20 mouse cellular contexts compared by ENCODE assay signal in genomic region chr6:135165191-135165590, GRCm38 (mm10). TPM values are rescaled to one million over a fixed set of nuclear protein-coding genes. Genes with fewer than 3 reads are reported as not detected.
DNase-seq lines count a peak whose midpoint lies in the region; ATAC-seq and TF ChIP-seq lines count a peak whose summit lies in the region.
"Had no signal": no experiment of that assay in that cellular context is flagged by ENCODE, and none has a peak within 500 bp of the region (broad histone marks: within the 10 kb centered on the region; RNA-seq: fewer than 3 reads in every experiment).

No protein-coding gene starts in this region.

- 48% methylated on average over 3 of the region's 3 CpGs for WGBS in kidney, embryonic 16.5 days
- 69% methylated on average over 3 of the region's 3 CpGs for WGBS in bone marrow, adult 2 months
- 26% methylated on average over 3 of the region's 3 CpGs for WGBS in liver, embryonic 16.5 days (ENCODE audit: insufficient replicate concordance)
- WGBS in stomach, postnatal 0 days, result 62% methylated on average over 3 of the region's 3 CpGs

- H3K27ac ChIP-seq in kidney, embryonic 16.5 days (ENCODE audit: low read length), result no peak overlapping the region
- H3K27ac ChIP-seq in bone marrow, adult 2 months (ENCODE audit: control insufficient read depth, insufficient read depth, low read depth, low read length, poor library complexity), result peak overlapping the region; percentile 68
- peak overlapping the region; percentile 94 for H3K27ac ChIP-seq in liver, embryonic 16.5 days (ENCODE audit: low read length)
- no peak overlapping the region for H3K27ac ChIP-seq in stomach, postnatal 0 days (replicated peaks)
- H3K27ac ChIP-seq: embryonic facial prominence, embryonic 12.5 days; heart, embryonic 15.5 days; hindbrain, embryonic 15.5 days; macrophage; midbrain, embryonic 10.5 days; stomach, embryonic 15.5 days had no signal

- H3K36me3 ChIP-seq in kidney, embryonic 16.5 days (ENCODE audit: insufficient read depth, low read length), result no peaks in the 10 kb centered on the region
- H3K36me3 ChIP-seq in liver, embryonic 16.5 days (ENCODE audit: control insufficient read depth, insufficient read depth), result peaks cover 16% of the 10 kb centered on the region
- no peaks in the 10 kb centered on the region for H3K36me3 ChIP-seq in stomach, postnatal 0 days (ENCODE audit: control insufficient read depth, insufficient read depth, low read length)
- H3K36me3 ChIP-seq: embryonic facial prominence, embryonic 12.5 days; heart, embryonic 15.5 days; hindbrain, embryonic 15.5 days; midbrain, embryonic 10.5 days; stomach, embryonic 15.5 days had no signal

- no peak for TF ChIP-seq POLR2A in bone marrow, adult 2 months (IDR thresholded peaks at IDR 0.05; ENCODE audit: borderline replicate concordance, control insufficient read depth, low read depth, low read length)

- no peaks in the 10 kb centered on the region for H3K27me3 ChIP-seq in kidney, embryonic 16.5 days (ENCODE audit: insufficient read depth, low read length)
- H3K27me3 ChIP-seq in liver, embryonic 16.5 days (ENCODE audit: control insufficient read depth, insufficient read depth, low read depth, low read length), result no peaks in the 10 kb centered on the region
- H3K27me3 ChIP-seq in stomach, postnatal 0 days (ENCODE audit: control insufficient read depth, insufficient read depth, low read length), result no peaks in the 10 kb centered on the region
- H3K27me3 ChIP-seq: embryonic facial prominence, embryonic 12.5 days; heart, embryonic 15.5 days; stomach, embryonic 15.5 days had no signal

- peak; percentile 27 for DNase-seq in kidney, adult 11 months
- peak; percentile 58 for DNase-seq in liver
- no peak for DNase-seq in stomach, postnatal 0 days (ENCODE audit: low spot score)
- DNase-seq in cerebellum, adult 9-10 months, result no peak
- DNase-seq: cerebellum, postnatal 10 days; heart, postnatal 4 days; lung, embryonic 14.5 days; right cerebral cortex, postnatal 25 days; thymus, adult 2 months had no signal

- H3K4me1 ChIP-seq in kidney, embryonic 16.5 days (ENCODE audit: insufficient read depth, low read length), result peaks cover 16% of the 10 kb centered on the region; the same call in 1 of the 2 replicates
- H3K4me1 ChIP-seq in bone marrow, adult 2 months (ENCODE audit: control insufficient read depth, insufficient read depth, low read length), result peaks cover 3% of the 10 kb centered on the region
- peaks cover 58% of the 10 kb centered on the region for H3K4me1 ChIP-seq in liver, embryonic 16.5 days (ENCODE audit: control insufficient read depth, low read depth, low read length)
- no peaks in the 10 kb centered on the region for H3K4me1 ChIP-seq in stomach, postnatal 0 days (replicated peaks; ENCODE audit: control insufficient read depth, insufficient read depth)

- no peak overlapping the region for H3K9ac ChIP-seq in kidney, embryonic 16.5 days (replicated peaks; ENCODE audit: low read length)
- H3K9ac ChIP-seq in liver, embryonic 16.5 days (ENCODE audit: low read depth, low read length), result peak overlapping the region; percentile 93
- H3K9ac ChIP-seq in stomach, postnatal 0 days (ENCODE audit: low read length), result no peak overlapping the region
- H3K9ac ChIP-seq: embryonic facial prominence, embryonic 12.5 days; heart, embryonic 15.5 days; hindbrain, embryonic 15.5 days; lung, embryonic 14.5 days; stomach, embryonic 15.5 days had no signal

- no peak for TF ChIP-seq CTCF in bone marrow, adult 2 months (IDR thresholded peaks at IDR 0.05; ENCODE audit: control insufficient read depth, insufficient read depth, low read length)
- no peak for TF ChIP-seq CTCF in stomach, postnatal 0 days (IDR thresholded peaks at IDR 0.05; ENCODE audit: low read depth)

- H3K4me3 ChIP-seq in kidney, embryonic 16.5 days (ENCODE audit: low read length), result no peak overlapping the region
- no peak overlapping the region for H3K4me3 ChIP-seq in bone marrow, adult 2 months (replicated peaks; ENCODE audit: control insufficient read depth, low read depth, low read length)
- H3K4me3 ChIP-seq in liver, embryonic 16.5 days (ENCODE audit: low read depth, low read length), result peak overlapping the region; percentile 90
- H3K4me3 ChIP-seq in stomach, postnatal 0 days (ENCODE audit: low read depth, low read length), result no peak overlapping the region
- H3K4me3 ChIP-seq: embryonic facial prominence, embryonic 12.5 days; heart, embryonic 15.5 days; hindbrain, embryonic 15.5 days; midbrain, embryonic 10.5 days; stomach, embryonic 15.5 days had no signal

- no peak for ATAC-seq in kidney, embryonic 16.5 days (ENCODE audit: low FRiP score, low TSS enrichment)
- peak; percentile 7 for ATAC-seq in liver, embryonic 16.5 days (ENCODE audit: low read depth)
- ATAC-seq in stomach, postnatal 0 days (ENCODE audit: low FRiP score, low TSS enrichment), result no peak

- no peak overlapping the region for H3K4me2 ChIP-seq in kidney, embryonic 16.5 days (replicated peaks; ENCODE audit: low read depth, low read length)
- H3K4me2 ChIP-seq in liver, embryonic 16.5 days (ENCODE audit: low read depth, low read length), result peak overlapping the region; percentile 81
- no peak overlapping the region for H3K4me2 ChIP-seq in stomach, postnatal 0 days (replicated peaks; ENCODE audit: low read depth)
- H3K4me2 ChIP-seq: embryonic facial prominence, embryonic 12.5 days; heart, embryonic 15.5 days; hindbrain, embryonic 15.5 days; lung, embryonic 14.5 days; stomach, embryonic 15.5 days had no signal

- no peaks in the 10 kb centered on the region for H3K9me3 ChIP-seq in kidney, embryonic 16.5 days (ENCODE audit: low read length)
- H3K9me3 ChIP-seq in liver, embryonic 16.5 days (replicated peaks; ENCODE audit: control insufficient read depth, low read length), result no peaks in the 10 kb centered on the region
- no peaks in the 10 kb centered on the region for H3K9me3 ChIP-seq in stomach, postnatal 0 days (ENCODE audit: control insufficient read depth, low read length)
- H3K9me3 ChIP-seq: embryonic facial prominence, embryonic 12.5 days; heart, embryonic 15.5 days; hindbrain, embryonic 15.5 days; midbrain, embryonic 10.5 days; stomach, embryonic 15.5 days had no signal

- TF ChIP-seq EP300 in stomach, postnatal 0 days (optimal IDR thresholded peaks at IDR 0.05), result no peak

RNA-seq across cellular contexts. Expression of gene Fam234b, which starts 32.6 kb away (rescaled TPM):
- 41.1 and 42.9 TPM in 2 replicates for polyA plus RNA-seq in kidney, embryonic 16.5 days (2015; fragmentation: Nextera tagmentation; extraction: Ambion mirVana)
- 28.7 and 38.2 TPM in 2 replicates for polyA plus RNA-seq in bone marrow, adult 2 months (2011; ENCODE audit: insufficient read depth, insufficient read length, low replicate concordance, missing spikeins)
- 31.7 and 33.8 TPM in 2 replicates for polyA plus RNA-seq in liver, embryonic 16.5 days (2015; fragmentation: Nextera tagmentation; extraction: Ambion mirVana)
- polyA plus RNA-seq in stomach, postnatal 0 days (2015; fragmentation: Nextera tagmentation; extraction: Ambion mirVana), result 12.4 and 13.3 TPM in 2 replicates

RNA-seq across cellular contexts. Expression of gene Hebp1, which starts 32.6 kb away (rescaled TPM):
- polyA plus RNA-seq in kidney, embryonic 16.5 days (2015; fragmentation: Nextera tagmentation; extraction: Ambion mirVana), result 34.6 and 41.5 TPM in 2 replicates
- 103 and 178 TPM in 2 replicates for polyA plus RNA-seq in bone marrow, adult 2 months (2011; ENCODE audit: insufficient read depth, insufficient read length, low replicate concordance, missing spikeins)
- 133 and 134 TPM in 2 replicates for polyA plus RNA-seq in liver, embryonic 16.5 days (2015; fragmentation: Nextera tagmentation; extraction: Ambion mirVana)
- polyA plus RNA-seq in stomach, postnatal 0 days (2015; fragmentation: Nextera tagmentation; extraction: Ambion mirVana), result 33.7 and 42.3 TPM in 2 replicates

RNA-seq across cellular contexts. Expression of gene Gprc5d, which starts 47.1 kb away (rescaled TPM):
- not detected in 2 replicates for polyA plus RNA-seq in kidney, embryonic 16.5 days (2015; fragmentation: Nextera tagmentation; extraction: Ambion mirVana)
- not detected in 2 replicates for polyA plus RNA-seq in bone marrow, adult 2 months (2011; ENCODE audit: insufficient read depth, insufficient read length, low replicate concordance, missing spikeins)
- polyA plus RNA-seq in liver, embryonic 16.5 days (2015; fragmentation: Nextera tagmentation; extraction: Ambion mirVana), result 0.08 and 0.11 TPM in 2 replicates
- polyA plus RNA-seq in stomach, postnatal 0 days (2015; fragmentation: Nextera tagmentation; extraction: Ambion mirVana), result 0.07 TPM in 1 of 2 replicates, not detected in the other
- polyA plus RNA-seq: C2C12; embryonic facial prominence, embryonic 12.5 days; heart, embryonic 15.5 days; hindbrain, embryonic 15.5 days; limb, embryonic 11.5 days; lung, embryonic 14.5 days; macrophage; midbrain, embryonic 10.5 days; stomach, embryonic 15.5 days had no signal

Comparison
In these comparisons a context has a peak if more than half of its experiments do, and no peak if none do; other contexts are left out.
1. DNase-seq: peak in kidney, adult 11 months (single experiment) and liver (single experiment); none in stomach, postnatal 0 days (single experiment) and cerebellum, adult 9-10 months (single experiment).
2. H3K27ac ChIP-seq: peak in bone marrow, adult 2 months (single experiment) and liver, embryonic 16.5 days (single experiment); none in kidney, embryonic 16.5 days (single experiment) and stomach, postnatal 0 days (single experiment).